Mouse (Mus musculus): ENCODE measurements around the gene Gm3604.
"Not testable (repeated sequence)": the region's sequence is repeated elsewhere in the genome, so short reads cannot be mapped to it uniquely, and the experiment has no call there.

Gene Gm3604

DNA sequence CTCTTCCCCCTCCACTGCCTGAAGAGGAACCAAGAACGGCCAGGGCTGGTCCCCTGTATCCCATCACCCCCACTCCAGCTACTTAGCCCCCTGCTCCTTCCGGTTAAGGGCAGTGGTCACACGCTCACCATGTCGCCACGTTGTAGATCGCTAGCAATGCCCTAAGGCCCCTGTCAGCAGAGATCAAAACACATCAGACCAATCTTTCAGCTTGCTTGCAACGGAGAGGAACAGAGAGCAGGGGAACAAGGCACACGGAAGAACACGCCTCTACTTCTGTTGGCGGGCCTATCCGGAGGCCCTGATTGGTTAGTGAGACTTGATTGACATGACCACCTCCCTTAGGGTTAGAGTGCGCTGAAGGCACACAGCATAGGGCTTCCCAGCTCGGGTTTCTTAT, at the start of gene Gm3604:
Gm3604 (minus strand) TSS at position 226 of the 400 bp plus-strand sequence.
- peak; percentile 97 for DNase-seq

DNA sequence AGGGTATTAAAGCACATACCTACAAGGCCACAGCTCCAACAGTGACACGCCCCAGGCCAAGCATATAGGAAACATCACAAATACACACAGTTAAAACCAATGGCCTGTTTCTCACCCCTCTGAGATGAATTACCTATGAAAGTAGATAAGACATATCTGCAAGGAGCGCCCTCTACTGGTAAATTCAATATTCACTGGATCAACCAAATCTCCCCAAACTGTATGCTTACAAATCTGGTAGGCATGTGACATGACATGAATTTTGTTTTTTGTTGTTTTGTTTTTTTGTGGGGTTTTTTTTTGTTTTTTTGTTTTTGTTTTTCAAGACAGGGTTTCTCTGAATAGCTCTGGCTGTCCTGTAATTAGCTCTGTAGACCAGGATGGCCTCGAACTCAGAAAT, 16.2 kb upstream of the Gm3604 start:
- DNase-seq, result not testable (repeated sequence)

DNA sequence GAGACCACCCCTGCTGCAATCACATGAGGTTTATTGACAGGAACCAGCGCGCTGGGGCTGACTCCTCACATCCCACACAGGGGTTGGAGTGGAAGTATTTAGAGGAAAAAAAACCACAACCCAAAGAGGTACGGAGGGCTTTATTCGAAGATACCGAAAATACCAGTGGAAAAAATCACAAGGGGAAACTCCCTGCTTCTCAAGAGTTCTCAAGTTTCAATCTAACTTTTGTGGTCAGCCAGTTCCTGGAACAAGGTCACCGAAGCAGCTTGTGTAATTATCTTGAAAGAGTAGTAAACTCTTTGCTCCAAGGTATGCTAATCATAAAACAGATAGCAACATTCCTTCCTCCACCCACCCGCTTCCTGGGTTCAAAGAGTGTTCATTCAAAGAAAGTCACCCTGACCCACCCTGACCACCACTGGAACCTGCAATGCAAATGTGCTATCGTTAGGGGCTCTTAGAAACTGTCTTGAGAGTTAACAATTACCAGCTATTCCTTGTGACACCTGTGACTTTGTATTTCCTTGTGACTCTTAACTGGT, 7.2 kb upstream of the Gm3604 start:
- DNase-seq, result not testable (repeated sequence)

DNA sequence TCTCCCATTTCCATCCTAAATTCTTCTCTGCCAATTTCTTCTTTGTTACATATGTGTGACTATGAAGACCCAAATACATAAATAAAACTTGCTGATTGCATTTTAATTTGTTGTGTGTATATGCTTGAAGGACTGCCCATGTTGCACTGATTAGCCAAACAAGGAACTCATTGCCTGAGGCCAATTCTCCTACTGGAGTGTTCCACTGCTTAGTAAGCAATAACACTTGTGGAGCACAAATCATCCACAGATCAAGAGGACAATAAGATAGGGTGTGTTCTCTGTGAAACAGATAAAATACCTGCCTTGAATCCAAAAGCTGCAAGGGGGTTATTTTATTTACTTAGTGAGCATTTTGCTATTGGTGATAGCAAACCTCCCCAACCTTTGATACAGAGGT, 51.2 kb downstream of the Gm3604 start:
- DNase-seq, result no peak

DNA sequence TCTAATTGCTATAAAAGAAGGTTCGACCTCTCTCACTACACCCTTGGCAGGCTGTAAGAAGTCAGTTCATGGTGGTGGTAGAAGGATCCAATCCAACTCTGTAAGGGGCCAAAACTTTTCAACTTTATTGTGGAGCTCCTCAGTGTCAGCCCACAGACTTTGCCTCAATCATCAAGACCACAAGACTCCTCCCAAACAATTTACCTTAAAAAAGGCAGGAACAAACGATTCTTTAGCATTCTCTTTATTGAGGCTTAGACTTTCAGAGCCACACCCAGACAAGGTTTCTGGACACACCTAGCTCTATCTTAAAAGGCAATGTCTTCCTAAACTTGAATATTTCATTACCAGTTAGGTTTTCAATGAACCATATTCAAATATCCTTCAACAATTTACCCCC, 51.6 kb downstream of the Gm3604 start:
- DNase-seq, result no peak

Data from heart, adult 11 months (tissue).